Mouse (Mus musculus): ENCODE data around the gene Ank3. TPM values are rescaled to one million over a fixed set of nuclear protein-coding genes. Genes with fewer than 3 reads are reported as not detected.

Gene Ank3
- polyA plus RNA-seq, 1 experiment from 2014 or later: 21.6 TPM

- no peak for ATAC-seq
- TF ChIP-seq CTCF (IDR thresholded peaks at IDR 0.05; ENCODE audit: low read depth): no peak
- Histone ChIP-seq H3K9ac (ENCODE audit: low read depth, low read length) (no peak overlapping the region), H3K4me3 (ENCODE audit: low read depth, low read length) (no peak overlapping the region), H3K4me2 (replicated peaks; ENCODE audit: low read depth) (no peak overlapping the region), H3K36me3 (ENCODE audit: control insufficient read depth, insufficient read depth) (no peaks in the 10 kb centered on the region), H3K27ac (ENCODE audit: low read depth, low read length) (no peak overlapping the region), H3K27me3 (replicated peaks; ENCODE audit: control insufficient read depth, insufficient read depth, low read length) (no peaks in the 10 kb centered on the region), H3K4me1 (replicated peaks; ENCODE audit: control insufficient read depth, insufficient read depth, low read length) (no peaks in the 10 kb centered on the region), H3K9me3 (ENCODE audit: control insufficient read depth) (0 out of 2 replicates have a peak, but pooled peaks cover 8% of the 10 kb centered on the region)
- WGBS: 93% methylated on average over 1 of the region's 1 CpGs
Measured at GRCm38 (mm10) chr10:69359666-69360065, 38.9 kb upstream of the Ank3 start.

GRCm38 (mm10) chr10:69366208-69366607, 32.4 kb upstream of the Ank3 start:
- Histone ChIP-seq H3K9ac (ENCODE audit: low read depth, low read length) (no peak overlapping the region), H3K27me3 (replicated peaks; ENCODE audit: control insufficient read depth, insufficient read depth, low read length) (no peaks in the 10 kb centered on the region), H3K27ac (ENCODE audit: low read depth, low read length) (no peak overlapping the region), H3K4me3 (ENCODE audit: low read depth, low read length) (no peak overlapping the region), H3K9me3 (ENCODE audit: control insufficient read depth) (no peaks in the 10 kb centered on the region), H3K36me3 (ENCODE audit: control insufficient read depth, insufficient read depth) (no peaks in the 10 kb centered on the region), H3K4me2 (replicated peaks; ENCODE audit: low read depth) (no peak overlapping the region), H3K4me1 (replicated peaks; ENCODE audit: control insufficient read depth, insufficient read depth, low read length) (no peaks in the 10 kb centered on the region)
- no peak for TF ChIP-seq CTCF (IDR thresholded peaks at IDR 0.05; ENCODE audit: low read depth)
- WGBS: 74% methylated on average over 11 of the region's 11 CpGs
- no peak for ATAC-seq

- 78% methylated on average over 13 of the region's 13 CpGs for WGBS
- Histone ChIP-seq H3K4me2 (replicated peaks; ENCODE audit: low read depth) (no peak overlapping the region), H3K27me3 (replicated peaks; ENCODE audit: control insufficient read depth, insufficient read depth, low read length) (no peaks in the 10 kb centered on the region), H3K27ac (ENCODE audit: low read depth, low read length) (no peak overlapping the region), H3K4me3 (ENCODE audit: low read depth, low read length) (no peak overlapping the region), H3K4me1 (replicated peaks; ENCODE audit: control insufficient read depth, insufficient read depth, low read length) (no peaks in the 10 kb centered on the region), H3K9ac (ENCODE audit: low read depth, low read length) (no peak overlapping the region), H3K36me3 (ENCODE audit: control insufficient read depth, insufficient read depth) (no peaks in the 10 kb centered on the region), H3K9me3 (ENCODE audit: control insufficient read depth) (no peaks in the 10 kb centered on the region)
- ATAC-seq: no peak
- TF ChIP-seq CTCF (IDR thresholded peaks at IDR 0.05; ENCODE audit: low read depth): peak; percentile 68
Measured at GRCm38 (mm10) chr10:69366877-69367387, 31.6 kb upstream of the Ank3 start.

DNA sequence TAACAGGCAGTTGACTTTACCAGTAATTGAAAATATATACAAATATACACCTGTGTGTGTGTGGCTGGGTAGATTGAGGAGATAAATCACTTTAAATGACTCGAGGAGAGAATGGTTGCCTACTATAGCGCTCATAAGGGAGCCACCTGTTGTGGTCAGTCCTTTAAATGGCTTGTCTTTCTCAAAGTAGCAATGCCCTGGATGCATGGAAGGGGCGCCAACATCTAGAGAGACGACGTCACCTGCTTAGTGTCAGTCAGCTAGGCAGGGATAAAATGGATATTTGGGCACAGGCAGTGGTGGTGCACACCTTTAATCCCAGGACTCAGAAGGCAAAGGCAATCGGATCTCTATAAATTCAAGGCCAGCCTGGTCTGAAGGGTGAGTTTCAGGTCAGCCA, 29.3 kb upstream of the Ank3 start:
- no peak for TF ChIP-seq CTCF (IDR thresholded peaks at IDR 0.05; ENCODE audit: low read depth)
- whole genome bisulfite sequencing: 68% methylated on average over 6 of the region's 6 CpGs
- ATAC-seq: no peak

GRCm38 (mm10) chr10:69371441-69371840, 27.1 kb upstream of the Ank3 start:
- no peaks in the 10 kb centered on the region for H3K36me3 ChIP-seq (ENCODE audit: control insufficient read depth, insufficient read depth)
- no peak for ATAC-seq
- no peaks in the 10 kb centered on the region for H3K27me3 ChIP-seq (replicated peaks; ENCODE audit: control insufficient read depth, insufficient read depth, low read length)
- TF ChIP-seq CTCF (IDR thresholded peaks at IDR 0.05; ENCODE audit: low read depth): peak; percentile 82
- H3K4me2 ChIP-seq (replicated peaks; ENCODE audit: low read depth): no peak overlapping the region
- H3K4me3 ChIP-seq (ENCODE audit: low read depth, low read length): no peak overlapping the region
- H3K27ac ChIP-seq (ENCODE audit: low read depth, low read length): no peak overlapping the region
- no peaks in the 10 kb centered on the region for H3K4me1 ChIP-seq (replicated peaks; ENCODE audit: control insufficient read depth, insufficient read depth, low read length)
- no peaks in the 10 kb centered on the region for H3K9me3 ChIP-seq (ENCODE audit: control insufficient read depth)
- WGBS: 23% methylated on average over 10 of the region's 10 CpGs
- no peak overlapping the region for H3K9ac ChIP-seq (ENCODE audit: low read depth, low read length)

More for the DNA sequence above, 29.3 kb upstream of the Ank3 start:
- Histone ChIP-seq H3K36me3 (ENCODE audit: control insufficient read depth, insufficient read depth) (no peaks in the 10 kb centered on the region), H3K27me3 (replicated peaks; ENCODE audit: control insufficient read depth, insufficient read depth, low read length) (no peaks in the 10 kb centered on the region), H3K9ac (ENCODE audit: low read depth, low read length) (no peak overlapping the region), H3K4me1 (replicated peaks; ENCODE audit: control insufficient read depth, insufficient read depth, low read length) (no peaks in the 10 kb centered on the region), H3K4me3 (ENCODE audit: low read depth, low read length) (no peak overlapping the region), H3K27ac (ENCODE audit: low read depth, low read length) (no peak overlapping the region), H3K4me2 (replicated peaks; ENCODE audit: low read depth) (no peak overlapping the region), H3K9me3 (ENCODE audit: control insufficient read depth) (no peaks in the 10 kb centered on the region)

GRCm38 (mm10) chr10:69372061-69372460, 26.5 kb upstream of the Ank3 start:
- H3K27ac ChIP-seq (ENCODE audit: low read depth, low read length): no peak overlapping the region
- ATAC-seq: no peak
- H3K36me3 ChIP-seq (ENCODE audit: control insufficient read depth, insufficient read depth): no peaks in the 10 kb centered on the region
- H3K27me3 ChIP-seq (replicated peaks; ENCODE audit: control insufficient read depth, insufficient read depth, low read length): no peaks in the 10 kb centered on the region
- H3K4me1 ChIP-seq (replicated peaks; ENCODE audit: control insufficient read depth, insufficient read depth, low read length): no peaks in the 10 kb centered on the region
- 85% methylated on average over 14 of the region's 14 CpGs for WGBS
- no peak overlapping the region for H3K4me3 ChIP-seq (ENCODE audit: low read depth, low read length)
- TF ChIP-seq CTCF (IDR thresholded peaks at IDR 0.05; ENCODE audit: low read depth): no peak
- no peaks in the 10 kb centered on the region for H3K9me3 ChIP-seq (ENCODE audit: control insufficient read depth)
- H3K9ac ChIP-seq (ENCODE audit: low read depth, low read length): no peak overlapping the region
- H3K4me2 ChIP-seq (replicated peaks; ENCODE audit: low read depth): no peak overlapping the region

Data from intestine, postnatal 0 days (tissue).